Mouse (Mus musculus): Measurements from ENCODE around the gene Hdhd3. TPM values are rescaled to one million over a fixed set of nuclear protein-coding genes. Genes with fewer than 3 reads are reported as not detected.

Hdhd3 gene
- polyA plus RNA-seq, 1 experiment from 2014 or later, result 7.5 TPM

GRCm38 (mm10) chr4:62525489-62525811 lies 22.2 kb upstream of the Hdhd3 start:
- Histone ChIP-seq H3K27ac (replicated peaks in 1 of 2; ENCODE audit: control insufficient read depth in 1 of 2, insufficient read depth in 1 of 2, low read depth in 2 of 2, low read length in 2 of 2) (no peak overlapping the region), H3K4me1 (ENCODE audit: control insufficient read depth in 2 of 2, insufficient read depth in 2 of 2, low read length in 2 of 2) (peaks cover 3 to 7% of the 10 kb centered on the region in 2 experiments; a peak in 2 of 4 replicates), H3K4me3 (ENCODE audit: control insufficient read depth in 1 of 2, insufficient read depth in 1 of 2, low read depth in 1 of 2, low read length in 2 of 2) (peak overlapping the region; percentile 66 to 93), H3K9ac (ENCODE audit: low read length) (peak overlapping the region; percentile 82; the same call in 1 of the 2 replicates), H3K27me3 (ENCODE audit: control insufficient read depth, insufficient read depth, low read length) (no peaks in the 10 kb centered on the region), H3K9me3 (ENCODE audit: control insufficient read depth, low read length) (no peaks in the 10 kb centered on the region), H3K36me3 (ENCODE audit: control insufficient read depth, insufficient read depth, low read length) (peaks cover 23% of the 10 kb centered on the region), H3K4me2 (ENCODE audit: low read length) (peak overlapping the region; percentile 61)
- no peak for ATAC-seq (ENCODE audit: insufficient number of reproducible peaks, insufficient read depth, low FRiP score, low read depth)
- under 1% methylated on average over 10 of the region's 10 CpGs for WGBS

GRCm38 (mm10) chr4:62524651-62525488 lies 21.6 kb upstream of the Hdhd3 start, which contains the start of the genes Pole3 and 4933430I17Rik:
Pole3 (minus strand) TSS chr4:62525068.
4933430I17Rik (plus strand) TSS chr4:62525369.
- H3K4me3 ChIP-seq (ENCODE audit: control insufficient read depth in 1 of 2, insufficient read depth in 1 of 2, low read depth in 1 of 2, low read length in 2 of 2), result peak within 1 kb of the TSS; percentile 66 to 93
- H3K9me3 ChIP-seq (ENCODE audit: control insufficient read depth, low read length), result no peaks in the 10 kb centered on the region
- H3K9ac ChIP-seq (ENCODE audit: low read length), result peak within 1 kb of the TSS; percentile 82
- peak within 1 kb of the TSS; percentile 70 for H3K4me2 ChIP-seq (ENCODE audit: low read length)
- under 1% methylated on average over 59 of the region's 59 CpGs for WGBS
- no peaks in the 10 kb centered on the region for H3K27me3 ChIP-seq (ENCODE audit: control insufficient read depth, insufficient read depth, low read length)
- H3K4me1 ChIP-seq (ENCODE audit: control insufficient read depth in 2 of 2, insufficient read depth in 2 of 2, low read length in 2 of 2), result peaks cover 3 to 7% of the 10 kb centered on the region in 2 experiments; a peak in 2 of 4 replicates
- peaks cover 23% of the 10 kb centered on the region for H3K36me3 ChIP-seq (ENCODE audit: control insufficient read depth, insufficient read depth, low read length)
- peak; percentile 98 for ATAC-seq (ENCODE audit: insufficient number of reproducible peaks, insufficient read depth, low FRiP score, low read depth)
- H3K27ac ChIP-seq (replicated peaks in 1 of 2; ENCODE audit: control insufficient read depth in 1 of 2, insufficient read depth in 1 of 2, low read depth in 2 of 2, low read length in 2 of 2), result peak within 1 kb of the TSS; percentile 94 to 100

- H3K9me3 ChIP-seq (ENCODE audit: control insufficient read depth, low read length), result no peaks in the 10 kb centered on the region
- H3K9ac ChIP-seq (ENCODE audit: low read length), result no peak overlapping the region
- no peak overlapping the region for H3K4me2 ChIP-seq (ENCODE audit: low read length)
- H3K36me3 ChIP-seq (ENCODE audit: control insufficient read depth, insufficient read depth, low read length), result peaks cover 23% of the 10 kb centered on the region
- no peak for ATAC-seq (ENCODE audit: insufficient number of reproducible peaks, insufficient read depth, low FRiP score, low read depth)
- H3K27me3 ChIP-seq (ENCODE audit: control insufficient read depth, insufficient read depth, low read length), result no peaks in the 10 kb centered on the region
- 82% methylated on average over 2 of the region's 2 CpGs for WGBS
- no peak overlapping the region for H3K27ac ChIP-seq (replicated peaks in 1 of 2; ENCODE audit: control insufficient read depth in 1 of 2, insufficient read depth in 1 of 2, low read depth in 2 of 2, low read length in 2 of 2)
- H3K4me3 ChIP-seq (ENCODE audit: control insufficient read depth in 1 of 2, insufficient read depth in 1 of 2, low read depth in 1 of 2, low read length in 2 of 2), result no peak overlapping the region
- peaks cover 19 to 28% of the 10 kb centered on the region in 2 experiments for H3K4me1 ChIP-seq (ENCODE audit: control insufficient read depth in 2 of 2, insufficient read depth in 2 of 2, low read length in 2 of 2)
Observed at GRCm38 (mm10) chr4:62520892-62521400, 17.7 kb upstream of the Hdhd3 start.

GRCm38 (mm10) chr4:62519849-62520233 lies 16.6 kb upstream of the Hdhd3 start, which contains the start of gene Alad:
Alad (minus strand) TSS chr4:62519918.
- Histone ChIP-seq H3K36me3 (ENCODE audit: control insufficient read depth, insufficient read depth, low read length) (peaks cover 23% of the 10 kb centered on the region), H3K27me3 (ENCODE audit: control insufficient read depth, insufficient read depth, low read length) (no peaks in the 10 kb centered on the region), H3K27ac (replicated peaks in 1 of 2; ENCODE audit: control insufficient read depth in 1 of 2, insufficient read depth in 1 of 2, low read depth in 2 of 2, low read length in 2 of 2) (peak within 1 kb of the TSS; percentile 85 to 88), H3K4me2 (ENCODE audit: low read length) (peak within 1 kb of the TSS; percentile 68), H3K9me3 (ENCODE audit: control insufficient read depth, low read length) (no peaks in the 10 kb centered on the region), H3K9ac (ENCODE audit: low read length) (peak within 1 kb of the TSS; percentile 84), H3K4me3 (ENCODE audit: control insufficient read depth in 1 of 2, insufficient read depth in 1 of 2, low read depth in 1 of 2, low read length in 2 of 2) (peak within 1 kb of the TSS; percentile 71 to 97), H3K4me1 (ENCODE audit: control insufficient read depth in 2 of 2, insufficient read depth in 2 of 2, low read length in 2 of 2) (peaks cover 27 to 39% of the 10 kb centered on the region in 2 experiments)
- under 1% methylated on average over 37 of the region's 37 CpGs for WGBS
- ATAC-seq (ENCODE audit: insufficient number of reproducible peaks, insufficient read depth, low FRiP score, low read depth), result peak; percentile 85

GRCm38 (mm10) chr4:62519122-62519848 lies 16.0 kb upstream of the Hdhd3 start:
- WGBS, result 2% methylated on average over 26 of the region's 26 CpGs
- H3K4me1 ChIP-seq (ENCODE audit: control insufficient read depth in 2 of 2, insufficient read depth in 2 of 2, low read length in 2 of 2), result peaks cover 25 to 37% of the 10 kb centered on the region in 2 experiments
- H3K4me2 ChIP-seq (ENCODE audit: low read length), result peak overlapping the region; percentile 68
- H3K36me3 ChIP-seq (ENCODE audit: control insufficient read depth, insufficient read depth, low read length), result peaks cover 23% of the 10 kb centered on the region
- peak overlapping the region; percentile 84 for H3K9ac ChIP-seq (ENCODE audit: low read length)
- no peaks in the 10 kb centered on the region for H3K27me3 ChIP-seq (ENCODE audit: control insufficient read depth, insufficient read depth, low read length)
- peak; percentile 72 for ATAC-seq (ENCODE audit: insufficient number of reproducible peaks, insufficient read depth, low FRiP score, low read depth)
- H3K4me3 ChIP-seq (ENCODE audit: control insufficient read depth in 1 of 2, insufficient read depth in 1 of 2, low read depth in 1 of 2, low read length in 2 of 2), result peak overlapping the region; percentile 71 to 97
- no peaks in the 10 kb centered on the region for H3K9me3 ChIP-seq (ENCODE audit: control insufficient read depth, low read length)
- peak overlapping the region; percentile 85 to 88 for H3K27ac ChIP-seq (replicated peaks in 1 of 2; ENCODE audit: control insufficient read depth in 1 of 2, insufficient read depth in 1 of 2, low read depth in 2 of 2, low read length in 2 of 2)

- ATAC-seq (ENCODE audit: insufficient number of reproducible peaks, insufficient read depth, low FRiP score, low read depth), result no peak
Observed at GRCm38 (mm10) chr4:62518416-62519121, 15.3 kb upstream of the Hdhd3 start.

More at GRCm38 (mm10) chr4:62518416-62519121, 15.3 kb upstream of the Hdhd3 start:
- Histone ChIP-seq H3K9ac (ENCODE audit: low read length) (peak overlapping the region; percentile 84), H3K27me3 (ENCODE audit: control insufficient read depth, insufficient read depth, low read length) (no peaks in the 10 kb centered on the region), H3K4me2 (ENCODE audit: low read length) (peak overlapping the region; percentile 68), H3K4me3 (ENCODE audit: control insufficient read depth in 1 of 2, insufficient read depth in 1 of 2, low read depth in 1 of 2, low read length in 2 of 2) (peak overlapping the region; percentile 71 to 97), H3K27ac (replicated peaks in 1 of 2; ENCODE audit: control insufficient read depth in 1 of 2, insufficient read depth in 1 of 2, low read depth in 2 of 2, low read length in 2 of 2) (peak overlapping the region in 1 of 2 experiments; percentile 85; a peak in 2 of 4 replicates), H3K4me1 (ENCODE audit: control insufficient read depth in 2 of 2, insufficient read depth in 2 of 2, low read length in 2 of 2) (peaks cover 24 to 31% of the 10 kb centered on the region in 2 experiments), H3K9me3 (ENCODE audit: control insufficient read depth, low read length) (no peaks in the 10 kb centered on the region), H3K36me3 (ENCODE audit: control insufficient read depth, insufficient read depth, low read length) (peaks cover 25% of the 10 kb centered on the region)
- WGBS, result 43% methylated on average over 13 of the region's 13 CpGs

Data from heart, embryonic 14.5 days (tissue).